Mouse (Mus musculus) cerebellum, adult 18-20 months (tissue): ENCODE measurements around the gene Dtx3.

Source experiments
- DNase-seq, 2 experiments: peaks; one replicate each; pipeline ENCODE4 v3.0.0; 2021

Gene Dtx3

GRCm38 (mm10) chr10:127195328-127196129 lies at the start of gene Dtx3:
Gene Dtx3 (minus strand): TSS chr10:127195728.
- peak; percentile 64 to 68 for DNase-seq

- DNase-seq: no peak
These were observed 42.8 kb upstream of the Dtx3 start for GRCm38 (mm10) chr10:127238241-127238824.

DNA sequence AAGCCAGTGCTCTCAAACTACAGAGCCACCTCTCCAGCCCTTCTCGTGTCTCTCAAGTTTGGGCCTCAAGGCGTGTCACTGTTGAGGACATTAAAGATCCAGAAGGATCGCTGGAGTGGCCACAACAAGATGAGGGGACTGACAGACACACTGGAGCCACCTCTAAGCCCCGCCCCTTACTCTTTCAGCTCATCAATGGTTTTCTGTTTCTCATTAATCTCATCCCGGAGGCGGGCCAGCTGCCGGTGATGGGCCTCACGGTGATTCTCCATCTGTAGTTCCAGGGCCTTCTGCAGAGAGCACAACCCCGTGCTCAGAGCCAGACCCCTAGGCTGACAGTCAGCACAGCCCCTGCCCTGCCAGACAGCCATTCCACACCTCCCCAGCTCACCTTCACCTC lies 41.0 kb upstream of the Dtx3 start:
- no peak for DNase-seq

DNA sequence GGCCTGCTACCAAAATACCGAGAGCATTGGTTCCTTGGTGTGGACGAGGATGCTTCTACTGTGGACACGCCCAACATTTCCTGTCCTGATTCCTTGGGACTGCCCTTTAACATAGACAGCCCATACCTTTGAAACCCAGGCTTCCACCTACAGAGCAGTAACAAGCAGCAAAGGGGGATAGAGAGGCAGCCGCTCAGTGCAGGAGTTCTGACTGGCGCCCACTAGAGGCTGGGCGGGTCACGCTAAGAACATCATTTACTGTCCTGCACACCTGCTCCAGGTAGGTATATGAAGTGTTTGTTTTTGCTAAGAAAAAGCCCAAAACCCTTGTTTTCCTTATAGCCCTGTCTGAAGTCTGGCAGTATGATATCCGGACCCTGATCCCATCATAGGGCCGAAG lies 37.6 kb upstream of the Dtx3 start:
- no peak for DNase-seq

DNA sequence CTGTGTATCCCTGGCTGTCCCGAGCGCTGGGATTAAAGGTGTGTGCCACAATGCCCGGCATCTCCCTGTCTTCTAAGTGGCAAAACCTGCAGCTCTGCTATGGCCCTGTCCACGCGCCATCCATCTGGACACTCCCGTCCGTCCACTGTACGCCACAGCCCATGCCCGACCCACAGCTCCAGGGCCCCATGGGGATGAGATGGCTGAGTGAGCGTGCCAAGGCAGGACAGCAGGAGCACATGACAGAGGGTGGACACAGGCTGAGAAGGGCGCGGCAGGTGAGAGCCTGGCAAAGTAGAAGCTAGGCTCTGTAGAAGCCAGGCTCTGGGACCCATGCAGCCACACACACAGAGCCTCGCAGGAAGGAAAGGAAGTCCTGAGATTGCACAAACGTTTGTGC lies 36.2 kb upstream of the Dtx3 start:
- peak; percentile 52 to 61 for DNase-seq

DNA sequence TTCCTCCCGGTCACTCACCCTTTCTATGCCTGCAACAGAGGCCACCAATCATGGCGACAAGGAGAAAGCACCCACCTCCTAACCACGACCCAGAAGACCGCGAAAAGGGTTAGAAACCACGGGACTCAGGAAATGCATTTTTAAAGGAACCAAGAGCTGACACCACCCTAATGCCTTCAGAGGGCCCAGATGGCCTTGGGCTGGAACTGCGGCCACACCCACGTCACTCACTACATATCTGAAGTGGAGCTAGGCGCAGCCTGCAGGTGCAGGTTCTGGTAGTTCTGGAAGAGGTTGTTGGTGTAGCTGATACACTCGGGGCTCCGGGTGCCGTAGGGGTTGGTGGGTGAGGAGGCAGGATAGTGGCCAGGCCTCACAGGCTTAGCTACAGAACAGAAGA lies 35.2 kb upstream of the Dtx3 start:
- DNase-seq: no peak

DNA sequence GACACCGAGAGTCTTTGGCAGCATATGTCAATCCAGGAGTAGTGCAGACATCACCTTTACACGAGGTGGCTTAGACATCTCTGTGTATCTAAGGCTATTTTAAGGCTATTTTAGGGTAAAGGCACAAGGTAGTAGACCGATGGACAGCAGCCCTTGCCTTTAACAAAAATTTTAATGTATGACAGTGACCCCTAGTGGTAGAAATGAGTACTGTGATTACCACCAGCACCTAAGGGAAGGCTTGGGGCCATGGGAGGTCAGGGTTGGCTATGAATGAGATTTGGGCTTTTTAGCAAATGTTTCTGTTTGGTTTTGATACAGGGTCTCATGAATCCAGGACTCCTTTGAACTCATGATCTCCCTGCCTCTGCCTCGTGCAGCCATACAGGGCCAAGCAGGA lies 33.4 kb upstream of the Dtx3 start:
- peak; percentile 59 to 70 for DNase-seq

DNA sequence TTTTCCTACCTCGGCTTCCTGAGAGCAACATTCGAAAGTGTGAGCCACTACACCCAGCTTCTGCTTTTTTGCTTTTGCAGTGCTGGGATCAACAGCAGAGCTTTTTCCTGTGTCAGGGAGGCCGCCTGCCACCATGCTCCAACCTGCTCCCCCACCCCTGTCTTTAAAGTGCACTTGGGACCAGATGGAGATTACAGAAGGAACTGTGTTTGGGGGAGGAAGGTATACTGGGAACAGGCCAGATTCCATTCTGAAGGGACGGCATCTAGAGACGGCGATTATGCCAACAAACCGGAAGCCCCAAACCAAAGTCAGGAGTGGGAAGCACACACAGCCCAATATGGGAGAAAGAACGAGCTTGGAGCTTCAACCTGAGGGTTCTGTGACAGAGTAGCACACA lies 31.6 kb upstream of the Dtx3 start:
- DNase-seq: no peak

DNA sequence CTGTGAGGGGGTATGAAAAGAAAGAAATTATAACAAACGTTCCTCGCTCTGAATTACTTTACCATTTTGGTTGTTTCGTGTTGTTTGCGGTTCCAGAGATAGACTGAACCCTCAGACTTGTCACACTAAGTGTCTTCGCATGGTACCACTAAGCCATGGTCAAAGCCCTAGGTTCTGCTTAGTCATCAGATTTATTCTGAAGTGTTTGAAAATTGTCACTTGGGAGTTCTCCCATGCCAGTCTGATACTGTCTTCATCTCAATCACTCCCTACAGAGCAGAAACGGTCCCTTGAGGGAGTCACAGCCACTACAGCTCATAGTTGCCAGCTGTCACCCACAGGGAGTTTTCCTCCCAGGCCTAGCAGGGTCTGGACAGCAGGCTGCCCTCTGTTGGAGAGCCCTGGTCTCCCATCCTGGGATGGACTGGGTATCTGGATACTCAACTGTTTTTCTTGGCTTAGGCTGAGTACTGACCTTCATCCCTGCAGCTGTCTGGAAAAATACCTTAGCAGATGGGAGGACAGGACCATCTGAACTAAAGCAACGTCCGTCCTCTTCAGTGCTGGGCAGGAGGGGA lies 30.9 kb upstream of the Dtx3 start:
- peak; percentile 40 to 56 for DNase-seq

DNA sequence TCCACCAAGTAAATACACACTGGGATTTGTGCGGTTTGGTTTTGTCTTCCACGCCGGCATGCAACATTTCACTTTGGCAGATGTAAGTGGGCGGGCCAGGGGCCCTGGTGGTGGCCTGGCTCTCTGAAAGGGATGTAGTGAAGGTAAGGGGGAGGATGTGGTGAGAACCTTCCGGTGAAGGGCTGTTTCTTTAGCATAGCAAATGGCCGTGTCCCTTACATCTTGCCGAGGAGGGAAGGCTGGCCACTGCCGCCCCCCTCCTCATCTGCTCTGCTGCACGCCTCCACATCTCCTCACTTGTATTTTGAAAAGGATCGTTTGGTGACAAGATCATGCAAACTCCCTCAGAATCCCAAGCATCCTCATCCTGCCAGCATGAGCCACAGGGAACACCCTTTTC lies 30.2 kb upstream of the Dtx3 start:
- DNase-seq: no peak

GRCm38 (mm10) chr10:127225213-127225612 lies 29.7 kb upstream of the Dtx3 start:
- no peak for DNase-seq

DNA sequence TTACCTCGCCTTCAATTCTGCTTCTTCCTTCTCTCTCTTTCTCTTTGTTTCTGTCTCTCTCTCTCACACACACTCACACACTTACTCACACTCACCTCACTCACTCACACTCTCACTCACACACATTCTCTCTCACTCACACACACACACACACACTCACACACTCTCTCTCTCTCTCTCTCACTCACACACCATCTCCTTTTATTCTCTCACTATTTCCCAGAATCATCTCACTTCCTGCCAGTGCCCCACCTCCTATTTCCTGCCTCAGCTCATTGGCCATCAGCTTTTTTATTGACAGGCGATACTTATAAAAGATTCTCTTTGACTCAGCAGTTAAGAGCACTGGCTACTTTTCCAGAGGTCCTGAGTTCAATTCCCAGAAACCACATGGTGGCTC lies 22.8 kb upstream of the Dtx3 start:
- DNase-seq: no peak

DNA sequence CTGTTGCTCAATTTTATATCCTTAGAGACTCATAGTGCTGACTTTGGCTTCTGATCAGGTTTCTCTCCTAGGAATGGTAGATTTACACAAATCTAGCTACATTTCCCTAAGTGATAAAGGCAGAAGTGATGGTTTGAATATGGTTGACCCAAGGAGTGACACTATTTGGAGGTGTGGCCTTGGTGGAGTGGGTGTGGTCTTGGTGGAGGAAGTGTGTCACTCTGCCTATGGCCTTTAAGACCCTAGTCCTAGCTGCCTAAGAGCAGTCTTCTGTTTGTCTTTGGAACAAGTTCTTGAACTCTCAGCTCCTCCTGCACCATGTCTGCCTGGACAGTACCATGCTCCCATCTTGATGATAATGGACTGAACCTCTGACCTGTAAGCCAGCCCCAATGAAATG lies 21.6 kb upstream of the Dtx3 start:
- DNase-seq: no peak

DNA sequence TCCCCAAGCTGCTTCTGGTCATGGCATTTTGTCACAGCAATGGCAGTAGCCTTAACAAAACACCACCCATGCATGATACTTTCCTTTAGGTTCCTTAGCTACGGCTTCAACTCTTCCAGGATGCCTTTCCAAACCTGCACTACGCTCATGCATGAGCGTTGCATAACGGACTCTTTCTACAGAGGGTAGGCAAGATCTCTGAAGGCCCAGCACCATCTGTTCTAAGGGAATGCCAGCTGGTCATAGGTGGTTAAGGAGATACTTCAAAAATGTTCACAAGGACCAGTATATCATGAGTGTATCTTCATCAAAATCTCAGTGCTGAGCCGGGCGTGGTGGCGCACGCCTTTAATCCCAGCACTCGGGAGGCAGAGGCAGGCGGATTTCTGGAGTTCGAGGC lies 20.9 kb upstream of the Dtx3 start:
- peak in 1 of 2 experiments; percentile 52 for DNase-seq

GRCm38 (mm10) chr10:127214422-127214803 lies 18.9 kb upstream of the Dtx3 start:
- no peak for DNase-seq

DNA sequence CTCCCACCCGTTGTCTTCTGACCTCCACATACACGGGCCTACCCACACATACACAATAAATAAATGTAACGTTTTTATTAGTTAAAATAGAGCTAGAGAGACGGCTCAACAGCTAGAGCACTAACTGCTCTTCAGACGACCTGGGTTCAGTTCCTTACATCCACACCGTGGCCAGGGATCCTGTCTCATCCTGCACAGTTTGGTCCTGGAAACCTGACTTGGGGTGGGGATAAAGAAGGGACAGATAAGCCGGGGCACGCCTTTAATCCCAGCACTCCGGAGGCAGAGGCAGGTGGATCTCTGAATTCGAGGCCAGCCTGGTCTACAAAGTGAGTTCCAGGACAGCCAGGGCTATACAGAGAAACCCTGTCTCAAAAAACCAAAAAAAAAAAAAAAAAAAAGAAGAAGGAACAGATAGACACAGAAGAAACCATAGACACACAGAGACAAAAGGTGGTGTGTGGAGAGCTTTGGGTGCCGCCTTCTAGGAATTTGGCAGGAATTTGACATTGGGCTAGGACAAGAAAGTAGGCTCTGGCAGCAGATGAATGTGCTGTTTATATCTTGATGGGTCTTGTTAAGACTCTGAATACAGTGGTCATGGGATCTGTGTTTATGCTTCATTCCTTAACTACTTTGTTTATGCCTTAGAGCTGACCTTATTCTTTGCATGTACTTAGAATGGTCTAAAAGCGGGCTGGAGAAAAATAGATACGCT lies 18.3 kb upstream of the Dtx3 start:
- DNase-seq: no peak

- DNase-seq: peak in 1 of 2 experiments; percentile 64
These were observed 17.7 kb upstream of the Dtx3 start for GRCm38 (mm10) chr10:127213272-127213671.

DNA sequence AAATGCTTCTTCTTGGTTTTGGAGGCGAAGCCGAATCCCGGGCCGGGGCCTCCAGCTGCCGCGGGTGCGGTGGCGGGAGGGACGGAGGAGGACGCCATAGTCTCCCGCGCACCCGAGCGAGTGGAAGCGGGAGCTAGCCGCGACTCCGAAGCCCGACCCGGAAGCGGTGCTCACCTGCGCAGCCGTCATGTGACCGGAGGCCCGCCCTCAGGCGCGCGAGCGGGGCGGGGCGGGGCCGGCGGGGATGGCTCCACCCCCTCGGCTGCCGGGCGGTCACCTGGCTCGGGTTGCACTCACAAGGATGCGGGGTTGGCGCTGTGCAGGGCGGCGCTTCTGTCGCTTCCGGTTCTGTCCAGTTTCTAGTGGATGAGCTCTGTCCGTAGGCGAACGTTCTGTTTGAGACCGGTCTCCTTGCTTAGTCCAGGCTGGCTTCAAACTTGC lies 15.9 kb upstream of the Dtx3 start, which contains the start of gene Pip4k2c:
TSS of gene Pip4k2c (minus strand) at position 172 of the 441 bp plus-strand sequence.
- DNase-seq: peak; percentile 92 to 95

DNA sequence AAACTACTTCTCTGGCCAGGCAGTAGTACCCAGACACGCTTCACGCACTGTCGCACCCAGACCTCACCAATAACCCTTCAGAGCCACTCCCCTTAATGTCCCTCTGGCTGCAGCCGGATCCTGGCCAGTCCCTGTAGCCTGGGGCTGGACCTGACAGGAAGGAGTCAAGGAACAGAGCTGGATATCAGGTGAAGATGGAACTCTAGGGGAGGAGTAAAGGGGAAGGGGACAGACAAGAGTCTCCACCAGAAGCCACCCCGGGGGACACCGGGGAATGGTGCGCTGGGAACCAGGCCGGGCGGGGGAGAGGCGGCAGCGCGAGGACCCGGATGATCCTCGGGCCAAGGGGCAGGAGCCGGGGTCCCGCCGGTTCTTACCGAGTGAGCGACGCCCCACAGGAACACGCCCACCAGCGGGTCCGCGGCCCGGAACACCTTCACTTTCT lies 15.5 kb upstream of the Dtx3 start:
- DNase-seq: no peak

DNA sequence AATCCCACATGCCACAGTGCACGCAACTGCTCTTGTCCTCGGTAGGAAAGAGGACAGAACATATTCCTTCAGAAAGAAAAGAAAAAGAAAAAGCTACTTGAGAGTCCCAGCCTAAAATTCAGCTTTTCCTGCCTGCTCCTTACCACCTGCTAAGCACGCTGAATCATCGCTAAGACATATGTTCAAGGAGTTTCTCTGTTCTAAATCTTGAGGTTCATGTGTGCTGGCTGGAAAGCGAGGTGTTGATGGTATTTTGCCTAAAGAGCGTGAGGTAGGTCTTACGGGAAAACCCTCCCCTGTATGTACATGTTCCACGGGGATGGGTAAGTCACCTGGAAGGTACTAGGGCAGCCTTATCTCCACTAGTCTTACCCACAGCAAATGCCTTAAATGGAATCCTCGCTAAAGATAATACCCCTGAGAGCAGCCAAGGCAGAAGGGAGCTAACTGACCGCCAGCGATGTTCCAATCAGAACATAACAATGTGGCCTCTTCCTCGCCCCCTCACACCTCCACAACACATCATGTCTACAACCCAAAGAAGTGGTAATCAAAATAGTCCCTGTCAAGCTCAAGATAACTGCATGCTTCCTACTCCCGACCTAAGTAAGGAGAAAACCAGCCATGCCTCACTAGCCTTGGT lies 14.5 kb upstream of the Dtx3 start:
- no peak for DNase-seq

GRCm38 (mm10) chr10:127208921-127209320 lies 13.4 kb upstream of the Dtx3 start:
- DNase-seq: no peak

DNA sequence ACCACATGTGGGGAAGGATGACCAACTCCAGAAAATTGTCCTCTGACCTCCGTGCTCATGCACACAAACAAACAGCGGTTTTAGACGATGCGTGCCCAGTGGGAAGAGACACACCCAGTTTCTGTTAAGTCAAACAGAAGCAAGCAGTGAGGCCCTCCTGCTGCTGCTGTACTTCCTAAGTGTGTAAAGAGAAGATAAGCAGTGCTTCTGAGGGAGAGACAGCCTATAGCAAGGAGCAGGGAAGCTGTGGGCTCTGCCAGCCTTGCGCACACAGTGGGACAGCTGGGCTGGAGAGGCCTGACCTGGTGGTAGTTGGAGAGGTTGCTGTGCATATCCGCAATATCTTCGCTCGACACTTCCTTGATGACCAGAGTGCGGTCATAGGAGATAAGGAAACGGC lies 9.8 kb upstream of the Dtx3 start:
- DNase-seq: no peak

DNA sequence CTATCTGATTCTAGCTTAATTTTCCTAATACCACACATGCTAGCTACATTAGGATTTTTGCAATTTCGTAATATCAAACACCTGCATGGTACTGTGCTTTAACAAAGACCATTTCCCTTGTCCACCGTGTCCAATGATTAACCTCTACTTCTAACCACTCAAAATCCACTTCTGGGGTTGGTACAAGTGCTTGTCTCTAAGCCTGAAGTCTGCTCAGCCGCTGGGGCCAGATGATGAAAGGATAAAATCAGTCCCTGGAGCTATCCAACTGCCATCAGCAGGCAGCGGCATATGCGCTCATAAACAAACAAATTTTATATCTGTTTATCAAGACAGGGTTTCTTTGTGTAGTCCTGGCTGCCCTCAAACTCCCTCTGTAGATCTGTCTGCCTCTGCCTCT lies 9.1 kb upstream of the Dtx3 start:
- no peak for DNase-seq
